Mouse (Mus musculus): Measurements from ENCODE around the gene Col6a5.
A peak's percentile ranks its signal among the peaks of the same experiment; 100 is the strongest.
"Not testable (repeated sequence)": the region's sequence is repeated elsewhere in the genome, so short reads cannot be mapped to it uniquely, and the experiment has no call there.

Gene Col6a5

DNA sequence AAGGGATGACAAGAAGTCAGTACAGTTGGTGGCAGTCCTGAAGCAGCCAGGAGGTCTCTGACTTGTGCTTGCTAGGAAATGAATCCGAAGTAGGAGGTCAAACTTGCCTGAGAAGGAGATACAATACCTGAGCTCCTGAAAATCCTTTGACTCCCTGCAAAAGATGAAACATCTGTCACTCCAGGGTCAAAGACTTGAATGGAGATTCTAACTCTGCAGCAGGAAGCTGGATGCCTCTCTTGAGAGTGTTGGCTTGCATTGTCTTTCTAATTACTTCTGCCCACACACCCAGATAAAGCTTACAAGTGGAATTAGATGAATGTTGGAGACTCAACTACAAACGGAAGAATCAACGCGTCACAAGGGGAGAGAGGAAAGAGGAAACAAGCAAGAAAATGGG, 45.3 kb downstream of the Col6a5 start:
- no peak for DNase-seq (ENCODE audit: extremely low read depth, insufficient read length, low spot score)

DNA sequence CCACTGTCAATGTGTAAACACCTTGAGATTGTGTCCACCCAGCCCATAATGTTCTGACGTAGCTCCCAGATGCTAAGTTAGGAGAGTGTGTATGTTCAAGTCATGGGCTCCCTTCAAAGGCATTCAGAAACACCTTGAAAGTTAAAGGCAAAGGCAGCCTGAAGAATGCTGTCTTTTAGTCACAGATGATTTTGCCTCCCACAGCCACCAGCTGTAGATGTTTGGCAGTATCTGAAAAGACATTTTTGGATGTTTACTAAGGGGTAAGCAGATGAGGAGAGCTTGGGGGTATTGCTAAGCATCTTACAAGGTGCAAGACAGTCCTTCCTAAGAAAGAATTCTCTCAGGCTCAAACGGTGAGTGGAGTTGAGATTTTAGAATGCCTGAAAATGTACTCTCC, 50.3 kb downstream of the Col6a5 start:
- DNase-seq (ENCODE audit: extremely low read depth, insufficient read length, low spot score) = no peak

DNA sequence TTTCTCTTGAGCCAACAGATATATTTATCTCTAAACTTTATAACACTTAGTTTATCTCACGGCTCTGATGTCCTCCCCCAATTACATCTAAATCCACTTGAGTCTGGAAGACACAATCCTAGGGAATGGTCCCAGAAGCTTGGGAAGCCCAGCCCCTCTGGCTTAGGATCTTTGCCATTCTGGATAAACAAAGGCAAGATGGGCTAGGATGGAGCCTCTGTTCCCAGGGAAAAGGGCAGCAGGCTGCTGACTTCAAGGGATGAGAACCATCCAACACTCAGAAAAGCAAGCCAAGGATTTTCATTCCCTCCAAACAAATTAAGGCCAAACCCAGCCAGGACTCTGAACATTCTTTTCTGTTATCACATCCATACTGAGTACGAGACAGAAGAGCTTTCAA, 51.1 kb downstream of the Col6a5 start:
- no peak for DNase-seq (ENCODE audit: extremely low read depth, insufficient read length, low spot score)

DNA sequence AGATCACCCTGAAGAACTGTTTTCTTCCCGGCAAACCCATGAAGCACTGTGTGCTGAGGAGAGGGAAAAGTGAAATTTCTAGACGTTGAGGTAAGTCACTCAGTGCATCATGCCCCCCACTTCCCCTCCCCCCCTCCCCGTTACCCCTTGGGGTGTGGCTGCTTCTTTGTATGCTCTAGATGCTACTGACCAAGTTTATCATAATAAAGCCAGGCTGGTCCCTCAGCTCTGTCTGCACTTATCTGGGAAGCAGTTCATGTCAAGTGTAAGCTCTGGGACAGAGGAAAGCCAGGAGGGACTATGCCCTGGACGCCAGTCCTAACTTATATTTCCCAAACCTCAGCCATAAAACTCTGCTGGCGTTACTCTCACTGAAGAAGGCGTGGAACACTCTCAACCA, 53.0 kb downstream of the Col6a5 start:
- DNase-seq (ENCODE audit: extremely low read depth, insufficient read length, low spot score) = no peak

DNA sequence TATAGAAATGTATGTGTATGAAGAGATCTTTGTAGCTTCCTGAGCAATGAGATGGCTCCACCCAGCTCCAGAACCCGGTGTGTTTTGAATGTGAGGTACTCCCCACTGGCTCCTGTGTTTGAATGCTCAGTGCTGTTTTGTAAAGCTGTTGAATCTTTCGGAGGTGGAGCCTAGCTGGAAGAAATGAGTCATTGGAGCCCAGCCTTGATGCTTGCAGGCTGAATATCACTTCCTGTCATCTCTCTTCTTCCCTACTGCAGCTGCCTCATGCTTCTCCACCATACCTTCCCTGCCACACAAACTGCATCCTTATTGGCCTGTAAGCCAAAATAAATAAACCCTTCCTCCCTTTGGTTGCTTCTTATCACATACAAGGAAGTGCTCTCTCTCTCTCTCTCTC, 72.9 kb downstream of the Col6a5 start:
- peak; percentile 48 for DNase-seq (ENCODE audit: extremely low read depth, insufficient read length, low spot score)

DNA sequence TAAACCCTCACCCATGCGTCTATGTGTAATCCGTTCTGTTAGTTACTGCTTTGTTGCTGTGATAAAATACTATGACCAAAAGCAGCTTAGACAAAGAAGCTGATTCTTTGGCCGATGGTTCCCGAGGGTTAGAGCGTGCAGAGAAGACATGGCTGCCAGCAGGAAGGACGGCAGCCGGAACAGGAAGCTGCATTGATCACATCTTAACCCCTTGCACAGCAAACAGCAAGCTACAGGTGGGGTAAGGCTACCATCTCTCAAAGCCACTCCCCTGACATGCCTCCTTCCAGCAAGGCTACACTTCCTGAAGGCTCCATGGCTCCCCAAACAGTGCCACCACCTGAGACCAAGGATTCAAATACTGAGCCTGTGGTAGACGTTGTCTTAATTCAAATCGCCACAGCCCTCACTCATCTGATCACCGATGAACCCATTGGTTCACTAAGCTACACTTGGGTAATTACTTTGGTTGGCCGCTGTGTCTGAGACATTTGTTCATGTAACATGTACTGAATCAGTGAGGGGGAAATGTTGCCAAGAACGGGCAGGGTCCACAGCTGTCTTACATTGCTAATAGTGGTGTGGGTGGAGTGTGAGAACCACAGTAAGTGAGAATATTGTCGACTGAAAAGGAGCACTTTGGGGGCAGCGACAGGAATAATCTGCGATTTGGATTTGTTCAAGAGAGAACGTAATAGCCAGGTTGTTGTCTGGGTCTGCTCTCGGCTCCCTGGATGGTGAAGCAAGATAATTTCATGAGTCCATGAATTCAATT, 75.6 kb downstream of the Col6a5 start:
- no peak for DNase-seq (ENCODE audit: extremely low read depth, insufficient read length, low spot score)

DNA sequence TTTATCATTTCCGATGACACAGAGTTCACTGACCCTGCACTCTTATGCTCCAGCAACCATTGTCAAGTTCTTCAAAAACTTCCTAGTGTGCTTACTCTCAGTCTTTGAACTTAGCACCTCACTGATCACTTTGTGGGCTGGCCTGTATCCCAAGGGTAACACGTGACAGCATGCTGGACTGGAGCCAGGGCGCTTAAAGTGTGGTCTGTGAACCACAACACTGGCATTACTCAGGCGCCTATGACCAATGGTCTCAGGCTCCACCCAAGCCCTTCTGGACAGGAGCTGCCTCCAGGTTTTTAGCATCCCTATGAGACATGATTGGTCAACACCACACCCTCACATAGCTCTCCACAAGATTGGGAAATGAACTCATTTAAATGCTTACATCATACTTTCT, 79.7 kb downstream of the Col6a5 start:
- no peak for DNase-seq (ENCODE audit: extremely low read depth, insufficient read length, low spot score)

DNA sequence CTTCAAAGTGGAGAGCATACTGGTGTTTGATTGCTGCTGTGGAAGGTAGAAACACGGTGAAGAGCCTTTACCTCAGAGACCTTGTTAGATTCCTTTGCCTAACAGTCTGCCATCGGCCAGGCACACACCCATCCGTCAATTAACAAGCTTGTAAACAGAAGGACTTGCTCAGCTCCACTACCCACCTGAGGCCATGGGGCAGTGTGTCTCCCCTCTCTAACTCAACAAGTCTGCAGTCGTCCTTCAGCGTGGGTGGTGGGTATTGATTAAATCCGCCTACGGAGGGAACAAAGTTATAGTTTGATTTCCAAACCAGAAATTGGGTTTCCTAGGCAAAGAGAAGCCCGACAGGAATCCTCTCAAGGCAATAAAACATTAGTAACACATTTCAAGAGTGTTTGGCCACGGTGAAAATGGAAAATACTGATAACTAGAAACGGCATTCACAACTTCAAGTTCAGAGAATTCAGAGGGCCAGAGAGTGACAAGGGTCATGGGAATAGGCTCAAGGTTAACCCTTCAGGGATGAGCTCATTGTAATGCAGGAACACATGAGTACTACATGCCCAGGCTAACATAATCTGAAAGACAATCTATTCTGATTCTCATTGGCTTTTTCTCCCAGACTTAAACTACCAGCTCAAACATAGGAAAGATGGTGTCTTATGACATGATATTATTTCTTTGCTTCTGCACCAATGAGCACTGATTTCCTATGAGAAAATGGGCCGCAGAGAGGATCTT, 81.9 kb downstream of the Col6a5 start:
- no peak for DNase-seq (ENCODE audit: extremely low read depth, insufficient read length, low spot score)

DNA sequence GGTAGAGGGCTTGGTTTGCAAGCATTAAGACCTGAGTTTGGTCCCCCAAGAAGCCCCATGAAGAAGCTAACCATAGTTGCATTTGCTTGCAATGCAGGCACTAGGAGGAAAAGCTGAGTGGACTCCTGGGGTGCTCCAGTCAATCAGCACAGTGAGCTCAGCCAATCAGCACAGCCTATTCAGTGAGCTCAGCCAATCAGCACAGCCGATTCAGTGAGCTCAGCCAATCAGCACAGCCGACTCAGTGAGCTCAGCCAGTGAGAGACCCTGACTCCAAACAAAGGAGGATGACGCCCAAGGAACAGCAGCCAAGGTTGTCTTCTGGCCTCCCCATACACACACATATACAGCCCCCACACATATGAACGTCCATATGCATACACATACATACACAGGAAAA, 84.3 kb downstream of the Col6a5 start:
- DNase-seq (ENCODE audit: extremely low read depth, insufficient read length, low spot score) = no peak

DNA sequence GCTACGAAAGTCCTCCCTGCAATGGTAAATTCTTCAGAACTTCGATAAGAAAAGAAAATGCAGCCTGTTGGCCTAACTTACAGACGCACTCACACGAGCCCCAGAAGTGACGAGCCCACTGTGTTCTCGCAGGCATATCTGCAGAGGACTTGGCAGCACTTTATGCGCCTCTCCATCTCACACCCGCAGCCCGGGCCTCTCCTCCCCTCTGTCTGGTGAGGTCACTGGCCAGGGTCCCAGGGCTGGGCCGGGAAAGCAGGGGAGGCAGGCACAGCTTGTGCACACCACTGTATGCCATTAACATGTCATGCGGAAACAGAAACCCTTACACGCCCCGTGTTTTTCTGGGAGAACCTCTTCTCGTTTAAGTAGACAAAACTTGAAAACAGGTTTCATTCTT, 88.8 kb downstream of the Col6a5 start:
- no peak for DNase-seq (ENCODE audit: extremely low read depth, insufficient read length, low spot score)

DNA sequence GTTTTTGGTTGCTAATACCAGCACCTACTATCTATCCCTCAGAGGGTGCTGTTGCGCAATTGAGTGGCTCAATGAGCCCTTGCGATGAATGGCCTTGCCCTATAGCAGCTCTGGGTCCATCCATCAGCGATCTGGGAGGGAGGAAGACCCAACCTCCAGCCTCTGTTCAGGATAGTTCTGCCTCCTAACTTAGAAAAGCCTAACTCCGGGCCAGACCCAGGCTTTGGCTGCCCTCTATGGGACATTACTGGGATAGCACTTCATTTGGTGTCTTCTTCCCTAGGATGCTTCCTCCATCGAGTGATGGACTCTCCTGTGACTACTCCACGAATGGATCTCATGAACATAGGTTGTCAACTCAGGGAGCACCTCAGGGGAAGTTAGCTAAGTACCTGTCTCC, 102.7 kb downstream of the Col6a5 start:
- peak; percentile 11 for DNase-seq (ENCODE audit: extremely low read depth, insufficient read length, low spot score)

DNA sequence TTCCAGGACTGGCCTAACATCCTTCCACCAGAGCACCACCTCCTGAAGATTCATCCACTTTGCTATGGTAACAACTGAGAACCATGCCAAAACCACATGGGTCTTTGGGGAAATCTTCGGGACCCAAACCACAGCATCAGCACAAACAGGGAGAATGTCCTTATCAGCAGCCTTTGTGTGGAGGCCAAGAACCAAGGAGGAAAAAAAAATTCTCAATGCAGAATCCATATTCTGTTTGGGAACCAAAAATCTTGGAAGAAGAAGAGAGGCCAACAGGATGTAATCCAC, 107.7 kb downstream of the Col6a5 start:
- no peak for DNase-seq (ENCODE audit: extremely low read depth, insufficient read length, low spot score)

DNA sequence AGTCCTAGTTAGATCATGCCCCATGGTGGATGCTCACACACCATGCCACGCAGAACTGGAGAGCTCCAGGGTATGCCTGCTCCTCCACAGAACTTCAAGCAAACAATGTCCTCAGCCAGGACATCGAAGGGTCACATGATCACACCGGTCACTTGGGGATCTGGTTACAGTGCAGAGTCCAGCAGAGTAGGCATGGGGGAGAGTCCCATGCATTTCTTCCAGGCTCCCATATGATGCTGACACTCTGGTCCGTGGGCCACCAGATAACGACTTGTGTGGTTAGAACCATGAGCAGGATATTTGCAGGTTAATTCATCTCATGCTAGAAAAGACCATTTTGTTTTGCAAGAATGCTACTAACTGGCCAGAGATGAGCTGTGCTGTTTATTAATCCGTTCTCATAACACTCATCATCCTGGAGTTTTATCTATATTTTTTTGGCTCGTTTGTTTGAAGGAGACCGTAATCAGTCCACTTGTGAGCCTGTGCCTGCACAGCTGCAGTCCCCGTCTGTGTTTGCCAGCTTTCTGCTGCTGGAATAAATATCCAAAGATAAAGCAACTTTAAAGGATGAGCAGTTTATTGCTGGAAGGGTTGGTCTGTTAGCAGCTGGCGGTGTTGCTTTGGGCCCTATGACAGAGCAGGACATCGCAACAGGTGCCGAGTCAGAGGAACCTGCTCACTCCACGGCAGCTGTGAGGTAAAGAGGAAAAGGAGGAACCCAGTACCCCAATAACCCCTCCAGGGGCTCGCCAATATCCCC, 108.2 kb downstream of the Col6a5 start:
- DNase-seq (ENCODE audit: extremely low read depth, insufficient read length, low spot score) = no peak

DNA sequence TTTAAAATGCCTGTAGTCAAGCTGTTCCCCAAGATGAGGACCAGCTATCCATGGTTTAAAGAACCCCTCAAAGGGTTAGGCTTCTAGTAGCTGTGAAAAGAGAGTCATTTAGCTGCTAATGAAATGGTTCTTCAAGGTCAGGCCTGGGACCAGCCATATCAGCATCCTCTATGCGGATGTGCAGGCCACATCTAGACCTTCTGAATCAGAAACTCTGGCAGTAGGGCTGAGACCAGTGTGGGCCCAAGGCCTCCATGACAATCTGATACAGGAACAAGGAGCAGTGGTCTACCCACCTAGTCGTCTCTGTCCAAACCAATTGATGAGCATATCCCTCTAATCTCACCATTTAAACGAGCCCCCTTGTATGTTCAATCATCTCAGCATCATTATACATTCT, 109.4 kb downstream of the Col6a5 start:
- DNase-seq (ENCODE audit: extremely low read depth, insufficient read length, low spot score) = no peak

DNA sequence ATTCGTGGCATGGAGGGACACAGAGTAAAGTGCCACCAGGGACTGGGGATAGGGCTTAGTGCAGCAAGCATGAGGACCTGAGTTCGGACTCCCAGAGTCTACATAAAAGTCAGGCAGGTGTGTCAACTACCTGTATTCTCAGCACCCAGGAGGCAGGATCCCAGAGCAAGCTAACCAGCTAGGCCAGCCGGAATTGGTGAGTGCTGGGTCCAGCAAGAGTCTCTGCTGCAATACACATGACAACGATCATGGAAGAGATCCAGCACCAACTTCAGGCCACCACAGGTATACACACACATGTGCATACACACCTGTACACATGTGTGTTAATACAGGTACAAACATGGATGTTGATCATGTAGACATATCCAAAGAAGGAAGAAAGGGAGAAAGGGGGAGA, 112.0 kb downstream of the Col6a5 start:
- no peak for DNase-seq (ENCODE audit: extremely low read depth, insufficient read length, low spot score)

DNA sequence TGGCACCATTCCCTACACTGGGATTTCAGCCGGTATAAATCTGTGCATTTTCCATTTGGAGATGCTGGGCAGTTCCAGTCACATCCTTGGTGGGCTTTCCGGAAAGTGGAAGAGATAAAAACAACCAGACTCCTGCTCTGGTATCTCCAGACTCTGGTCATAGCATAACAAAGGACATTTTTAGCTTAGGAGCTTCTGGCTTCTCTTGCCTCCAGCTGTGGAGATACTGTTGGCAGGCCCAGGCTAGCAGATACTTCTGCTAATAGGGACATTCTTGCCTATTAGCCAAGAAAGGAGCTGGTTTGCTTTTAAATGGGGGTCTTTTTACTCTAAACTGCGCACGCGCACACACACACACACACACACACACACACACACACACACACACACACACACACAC, 113.2 kb downstream of the Col6a5 start:
- no peak for DNase-seq (ENCODE audit: extremely low read depth, insufficient read length, low spot score)

DNA sequence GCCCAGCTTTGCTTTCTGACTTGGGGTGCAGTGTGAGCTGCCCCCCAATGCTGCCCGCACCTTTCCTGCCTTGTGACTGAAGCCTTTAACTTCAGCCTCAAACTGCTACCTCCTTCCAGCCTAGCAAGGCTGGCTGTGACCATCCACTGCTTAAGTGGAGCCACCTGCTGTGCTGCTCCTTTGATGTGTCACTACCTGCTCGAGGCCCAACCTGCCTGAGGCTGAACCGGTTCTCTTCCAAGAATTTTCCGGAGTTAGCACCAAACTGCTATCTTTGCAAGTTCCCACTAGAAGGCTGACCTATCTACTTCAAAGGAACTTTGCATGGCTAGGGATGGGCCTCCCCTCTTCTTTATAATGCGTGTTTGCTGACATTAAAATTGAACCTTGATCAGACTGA, 119.1 kb downstream of the Col6a5 start:
- not testable (repeated sequence) for DNase-seq (ENCODE audit: extremely low read depth, insufficient read length, low spot score)

DNA sequence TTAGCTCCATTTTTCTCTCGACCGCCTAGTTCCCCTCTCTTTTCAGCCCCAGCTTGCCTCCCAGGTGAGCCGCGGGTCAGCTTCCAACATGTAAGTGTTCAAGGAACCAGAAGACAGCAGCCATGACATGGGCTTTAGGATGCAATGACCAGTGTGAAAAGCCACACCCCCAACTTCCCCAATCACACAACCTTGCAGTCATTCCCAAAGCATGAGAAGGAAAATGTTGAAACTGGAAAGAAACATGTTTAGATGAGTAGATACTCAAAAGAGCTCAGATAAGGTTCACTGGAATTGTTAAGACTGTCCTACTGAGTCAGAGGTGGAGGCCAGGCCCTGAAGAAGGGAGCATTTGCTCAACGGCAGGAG, 121.3 kb downstream of the Col6a5 start:
- DNase-seq (ENCODE audit: extremely low read depth, insufficient read length, low spot score) = no peak

DNA sequence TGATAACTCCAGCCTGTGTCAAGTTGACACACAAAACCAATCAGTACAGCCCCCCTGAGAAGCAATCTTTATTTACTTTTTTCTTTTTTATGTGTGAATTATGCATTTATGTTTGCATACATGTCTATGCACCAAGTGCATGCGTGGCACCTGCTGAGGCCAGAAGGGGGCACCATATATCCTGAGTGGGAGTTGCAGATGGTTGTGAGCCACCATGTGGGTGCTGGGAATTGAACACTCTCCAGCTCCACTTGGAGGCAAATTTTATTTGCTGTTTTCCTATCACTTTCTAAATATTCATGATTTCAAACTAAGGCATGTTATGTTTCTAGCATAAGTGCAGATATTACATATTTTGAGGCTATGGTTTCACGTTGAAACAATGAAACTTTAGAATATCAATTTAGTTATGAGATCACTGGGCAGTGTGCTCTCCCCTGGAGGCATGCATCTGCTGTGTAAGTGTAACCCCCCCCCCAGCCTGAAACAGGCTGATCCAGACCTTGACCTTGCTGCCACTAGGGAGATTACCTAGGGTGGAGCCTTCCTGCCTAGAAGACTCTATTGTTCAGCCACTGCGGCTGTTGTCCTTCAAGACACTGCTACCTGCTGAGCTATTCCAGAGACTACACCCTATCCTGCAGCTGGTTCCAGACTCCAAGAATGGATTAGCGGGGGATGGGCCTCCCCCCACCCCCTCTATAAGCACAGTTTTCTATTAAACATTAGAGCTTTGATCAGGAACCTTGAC, 121.9 kb downstream of the Col6a5 start:
- DNase-seq (ENCODE audit: extremely low read depth, insufficient read length, low spot score) = no peak

DNA sequence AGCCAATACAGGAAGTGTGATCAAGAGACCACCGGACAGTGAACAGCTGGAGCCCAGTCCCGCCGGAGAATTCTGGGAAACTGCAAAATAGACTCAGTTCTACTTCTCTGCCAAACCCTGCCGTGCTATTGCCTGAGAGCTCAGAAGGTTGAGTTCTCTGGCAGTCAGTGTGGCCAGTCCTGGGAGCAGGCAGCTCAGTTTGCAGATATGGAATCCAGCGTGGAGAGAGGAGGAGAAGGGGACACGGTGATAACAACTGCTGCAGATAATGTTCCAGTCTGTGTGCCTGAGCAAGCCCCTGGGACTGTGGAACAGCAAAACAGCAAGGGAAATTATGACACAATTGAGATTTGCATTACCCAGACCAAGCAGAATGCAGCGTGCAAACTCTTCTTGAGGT, 124.9 kb downstream of the Col6a5 start:
- no peak for DNase-seq (ENCODE audit: extremely low read depth, insufficient read length, low spot score)

DNA sequence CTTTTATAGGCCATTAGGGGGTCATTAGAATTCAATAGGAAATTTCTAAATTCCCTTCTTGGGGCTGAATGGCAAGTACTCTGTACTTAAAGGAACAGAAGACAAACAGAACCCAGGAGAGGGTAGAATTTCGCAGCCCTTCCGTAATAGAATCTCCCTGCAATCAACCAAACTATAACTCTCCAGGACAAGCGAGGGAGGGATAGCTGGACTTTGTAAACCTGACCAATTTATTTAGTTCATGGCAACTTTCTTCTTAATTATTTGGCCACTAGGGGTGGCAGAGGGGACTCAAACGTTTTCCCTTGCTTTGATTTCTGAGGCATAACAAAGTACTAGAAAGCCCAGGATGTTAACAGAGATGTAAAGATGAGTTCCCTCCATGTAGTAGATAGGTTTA, 125.6 kb downstream of the Col6a5 start:
- DNase-seq (ENCODE audit: extremely low read depth, insufficient read length, low spot score) = no peak
